Mouse (Mus musculus): ENCODE measurements around the gene Arhgap18. TPM values are rescaled to one million over a fixed set of nuclear protein-coding genes. Genes with fewer than 3 reads are reported as not detected.

The Arhgap18 gene
- total RNA-seq, 1 experiment = 3.1 TPM

- no peaks in the 10 kb centered on the region for H3K4me1 ChIP-seq (ENCODE audit: control insufficient read depth in 2 of 2, insufficient read depth in 2 of 2, low read length in 2 of 2, poor library complexity in 1 of 2)
- no peak overlapping the region for H3K4me3 ChIP-seq (ENCODE audit: insufficient read depth in 1 of 2, low read depth in 1 of 2, low read length in 2 of 2, poor library complexity in 1 of 2, severe bottlenecking in 1 of 2)
- no peak overlapping the region for H3K27ac ChIP-seq (ENCODE audit: insufficient read depth, low read depth, low read length, poor library complexity, severe bottlenecking)
- no peaks in the 10 kb centered on the region for H3K9me3 ChIP-seq (ENCODE audit: control insufficient read depth, insufficient read depth, low read depth, low read length)
- in situ Hi-C loops (cut with MboI; ENCODE audit: low sequenced_read_pairs in 2 of 2, unreplicated experiment in 2 of 2) = no loop called here
- TF ChIP-seq HCFC1 (IDR thresholded peaks at IDR 0.05; ENCODE audit: borderline replicate concordance, insufficient read depth, low read length) = no peak
- TF ChIP-seq ZNF384 (IDR thresholded peaks at IDR 0.05; ENCODE audit: low read depth, low read length) = no peak
- no peak for TF ChIP-seq MAFK (IDR thresholded peaks at IDR 0.05; ENCODE audit: insufficient read depth, low read depth, low read length)
- no peak for TF ChIP-seq ZC3H11A (IDR thresholded peaks at IDR 0.05; ENCODE audit: borderline replicate concordance, low read depth, low read length)
- TF ChIP-seq CHD2 (IDR thresholded peaks at IDR 0.05; ENCODE audit: low read depth, low read length) = no peak
- no peaks in the 10 kb centered on the region for H3K36me3 ChIP-seq (ENCODE audit: control insufficient read depth, insufficient read depth, low read length, poor library complexity, severe bottlenecking)
- no peak overlapping the region for H3K9ac ChIP-seq (ENCODE audit: insufficient read depth, low read depth, low read length, poor library complexity, severe bottlenecking)
- no peak for DNase-seq (ENCODE audit: low read depth, low spot score)
These were observed 72.1 kb downstream of the Arhgap18 start for GRCm38 (mm10) chr10:26825246-26825889.

- TF ChIP-seq MAFK (IDR thresholded peaks at IDR 0.05; ENCODE audit: insufficient read depth, low read depth, low read length) = no peak
- TF ChIP-seq CHD2 (IDR thresholded peaks at IDR 0.05; ENCODE audit: low read depth, low read length) = no peak
- TF ChIP-seq ZNF384 (IDR thresholded peaks at IDR 0.05; ENCODE audit: low read depth, low read length) = peak; percentile 47
- no peak for TF ChIP-seq HCFC1 (IDR thresholded peaks at IDR 0.05; ENCODE audit: borderline replicate concordance, insufficient read depth, low read length)
- TF ChIP-seq ZC3H11A (IDR thresholded peaks at IDR 0.05; ENCODE audit: borderline replicate concordance, low read depth, low read length) = no peak
- H3K9ac ChIP-seq (ENCODE audit: insufficient read depth, low read depth, low read length, poor library complexity, severe bottlenecking) = no peak overlapping the region
- H3K9me3 ChIP-seq (ENCODE audit: control insufficient read depth, insufficient read depth, low read depth, low read length) = no peaks in the 10 kb centered on the region
- no peak overlapping the region for H3K4me3 ChIP-seq (ENCODE audit: insufficient read depth in 1 of 2, low read depth in 1 of 2, low read length in 2 of 2, poor library complexity in 1 of 2, severe bottlenecking in 1 of 2)
- H3K27ac ChIP-seq (ENCODE audit: insufficient read depth, low read depth, low read length, poor library complexity, severe bottlenecking) = no peak overlapping the region
- H3K4me1 ChIP-seq (ENCODE audit: control insufficient read depth in 2 of 2, insufficient read depth in 2 of 2, low read length in 2 of 2, poor library complexity in 1 of 2) = no peaks in the 10 kb centered on the region
- no peaks in the 10 kb centered on the region for H3K36me3 ChIP-seq (ENCODE audit: control insufficient read depth, insufficient read depth, low read length, poor library complexity, severe bottlenecking)
- in situ Hi-C loops (cut with MboI; ENCODE audit: low sequenced_read_pairs in 2 of 2, unreplicated experiment in 2 of 2) = no loop called here
- DNase-seq (ENCODE audit: low read depth, low spot score) = no peak
These were observed 74.1 kb downstream of the Arhgap18 start for GRCm38 (mm10) chr10:26827315-26827714.

- H3K36me3 ChIP-seq (ENCODE audit: control insufficient read depth, insufficient read depth, low read length, poor library complexity, severe bottlenecking) = no peaks in the 10 kb centered on the region
- in situ Hi-C loops (cut with MboI; ENCODE audit: low sequenced_read_pairs in 2 of 2, unreplicated experiment in 2 of 2) = no loop called here
- no peak for DNase-seq (ENCODE audit: low read depth, low spot score)
- H3K9ac ChIP-seq (ENCODE audit: insufficient read depth, low read depth, low read length, poor library complexity, severe bottlenecking) = no peak overlapping the region
- TF ChIP-seq CHD2 (IDR thresholded peaks at IDR 0.05; ENCODE audit: low read depth, low read length) (no peak), ZC3H11A (IDR thresholded peaks at IDR 0.05; ENCODE audit: borderline replicate concordance, low read depth, low read length) (no peak), ZNF384 (IDR thresholded peaks at IDR 0.05; ENCODE audit: low read depth, low read length) (no peak), HCFC1 (IDR thresholded peaks at IDR 0.05; ENCODE audit: borderline replicate concordance, insufficient read depth, low read length) (no peak), MAFK (IDR thresholded peaks at IDR 0.05; ENCODE audit: insufficient read depth, low read depth, low read length) (no peak)
- no peak overlapping the region for H3K27ac ChIP-seq (ENCODE audit: insufficient read depth, low read depth, low read length, poor library complexity, severe bottlenecking)
- H3K4me3 ChIP-seq (ENCODE audit: insufficient read depth in 1 of 2, low read depth in 1 of 2, low read length in 2 of 2, poor library complexity in 1 of 2, severe bottlenecking in 1 of 2) = no peak overlapping the region
- H3K9me3 ChIP-seq (ENCODE audit: control insufficient read depth, insufficient read depth, low read depth, low read length) = no peaks in the 10 kb centered on the region
- H3K4me1 ChIP-seq (ENCODE audit: control insufficient read depth in 2 of 2, insufficient read depth in 2 of 2, low read length in 2 of 2, poor library complexity in 1 of 2) = no peaks in the 10 kb centered on the region
These were observed 75.4 kb downstream of the Arhgap18 start for GRCm38 (mm10) chr10:26828412-26829137.

GRCm38 (mm10) chr10:26832068-26832467 lies 78.8 kb downstream of the Arhgap18 start:
- Histone ChIP-seq H3K27ac (ENCODE audit: insufficient read depth, low read depth, low read length, poor library complexity, severe bottlenecking) (no peak overlapping the region), H3K9ac (ENCODE audit: insufficient read depth, low read depth, low read length, poor library complexity, severe bottlenecking) (no peak overlapping the region), H3K4me3 (ENCODE audit: insufficient read depth in 1 of 2, low read depth in 1 of 2, low read length in 2 of 2, poor library complexity in 1 of 2, severe bottlenecking in 1 of 2) (no peak overlapping the region), H3K4me1 (ENCODE audit: control insufficient read depth in 2 of 2, insufficient read depth in 2 of 2, low read length in 2 of 2, poor library complexity in 1 of 2) (no peaks in the 10 kb centered on the region), H3K36me3 (ENCODE audit: control insufficient read depth, insufficient read depth, low read length, poor library complexity, severe bottlenecking) (no peaks in the 10 kb centered on the region), H3K9me3 (ENCODE audit: control insufficient read depth, insufficient read depth, low read depth, low read length) (no peaks in the 10 kb centered on the region)
- in situ Hi-C loops (cut with MboI; ENCODE audit: low sequenced_read_pairs in 2 of 2, unreplicated experiment in 2 of 2) = no loop called here
- TF ChIP-seq ZNF384 (IDR thresholded peaks at IDR 0.05; ENCODE audit: low read depth, low read length) = no peak
- no peak for TF ChIP-seq ZC3H11A (IDR thresholded peaks at IDR 0.05; ENCODE audit: borderline replicate concordance, low read depth, low read length)
- TF ChIP-seq MAFK (IDR thresholded peaks at IDR 0.05; ENCODE audit: insufficient read depth, low read depth, low read length) = no peak
- no peak for TF ChIP-seq CHD2 (IDR thresholded peaks at IDR 0.05; ENCODE audit: low read depth, low read length)
- no peak for TF ChIP-seq HCFC1 (IDR thresholded peaks at IDR 0.05; ENCODE audit: borderline replicate concordance, insufficient read depth, low read length)
- DNase-seq (ENCODE audit: low read depth, low spot score) = no peak

All from ES-E14 (cell line).